Mouse (Mus musculus): ENCODE measurements around the gene Bola1.

GRCm38 (mm10) chr3:96219661-96220130, at the start of gene Bola1, which contains the start of gene Hist2h2ab:
- TF ChIP-seq POLR2A (IDR thresholded peaks at IDR 0.05; ENCODE audit: control insufficient read depth, low read depth, low read length) (peak; percentile 59; the same call in 1 of the 2 replicates), CTCF (IDR thresholded peaks at IDR 0.05; ENCODE audit: control insufficient read depth, insufficient read depth, insufficient replicate concordance, low read depth, low read length) (no peak)

All from testis, adult 2 months (tissue).